Mouse (Mus musculus): ENCODE measurements around the gene Epb41l5. TPM values are rescaled to one million over a fixed set of nuclear protein-coding genes. Genes with fewer than 3 reads are reported as not detected.

Epb41l5 gene
- polyA plus RNA-seq, 1 experiment from 2014 or later: 16.8 TPM

- ATAC-seq (no peak), DNase-seq (ENCODE audit: low spot score) (no peak)
- Histone ChIP-seq H3K4me3 (ENCODE audit: low read depth, low read length) (no peak overlapping the region), H3K36me3 (ENCODE audit: control insufficient read depth, insufficient read depth, low read length) (peaks cover 6% of the 10 kb centered on the region; the same call in 1 of the 2 replicates), H3K27ac (ENCODE audit: low read depth, low read length) (no peak overlapping the region), H3K4me1 (ENCODE audit: control insufficient read depth, insufficient read depth, low read length) (no peaks in the 10 kb centered on the region), H3K9ac (ENCODE audit: low read length) (no peak overlapping the region), H3K27me3 (replicated peaks; ENCODE audit: control insufficient read depth, insufficient read depth, low read length) (no peaks in the 10 kb centered on the region), H3K4me2 (ENCODE audit: low read length) (no peak overlapping the region), H3K9me3 (replicated peaks; ENCODE audit: control insufficient read depth, low read length) (no peaks in the 10 kb centered on the region)
- 91% methylated on average over 4 of the region's 4 CpGs for WGBS
Measured at GRCm38 (mm10) chr1:119557641-119558395, 91.0 kb downstream of the Epb41l5 start.

GRCm38 (mm10) chr1:119555651-119556050 is 93.1 kb downstream of the Epb41l5 start:
- ATAC-seq (no peak), DNase-seq (ENCODE audit: low spot score) (no peak)
- no peak overlapping the region for H3K4me2 ChIP-seq (ENCODE audit: low read length)
- H3K4me1 ChIP-seq (ENCODE audit: control insufficient read depth, insufficient read depth, low read length): no peaks in the 10 kb centered on the region
- no peaks in the 10 kb centered on the region for H3K27me3 ChIP-seq (replicated peaks; ENCODE audit: control insufficient read depth, insufficient read depth, low read length)
- peaks cover 12% of the 10 kb centered on the region; the same call in 1 of the 2 replicates for H3K36me3 ChIP-seq (ENCODE audit: control insufficient read depth, insufficient read depth, low read length)
- H3K9me3 ChIP-seq (replicated peaks; ENCODE audit: control insufficient read depth, low read length): no peaks in the 10 kb centered on the region
- H3K27ac ChIP-seq (ENCODE audit: low read depth, low read length): no peak overlapping the region
- WGBS: 84% methylated on average over 5 of the region's 5 CpGs
- no peak overlapping the region for H3K9ac ChIP-seq (ENCODE audit: low read length)
- no peak overlapping the region for H3K4me3 ChIP-seq (ENCODE audit: low read depth, low read length)

- no peaks in the 10 kb centered on the region for H3K4me1 ChIP-seq (ENCODE audit: control insufficient read depth, insufficient read depth, low read length)
- no peaks in the 10 kb centered on the region for H3K27me3 ChIP-seq (replicated peaks; ENCODE audit: control insufficient read depth, insufficient read depth, low read length)
- ATAC-seq (no peak), DNase-seq (ENCODE audit: low spot score) (no peak)
- no peaks in the 10 kb centered on the region for H3K9me3 ChIP-seq (replicated peaks; ENCODE audit: control insufficient read depth, low read length)
- no peak overlapping the region for H3K27ac ChIP-seq (ENCODE audit: low read depth, low read length)
- H3K9ac ChIP-seq (ENCODE audit: low read length): no peak overlapping the region
- peaks cover 25% of the 10 kb centered on the region; the same call in 1 of the 2 replicates for H3K36me3 ChIP-seq (ENCODE audit: control insufficient read depth, insufficient read depth, low read length)
- 100% methylated on average over 1 of the region's 1 CpGs for WGBS
- no peak overlapping the region for H3K4me2 ChIP-seq (ENCODE audit: low read length)
- no peak overlapping the region for H3K4me3 ChIP-seq (ENCODE audit: low read depth, low read length)
Measured at GRCm38 (mm10) chr1:119551651-119552050, 97.1 kb downstream of the Epb41l5 start.

GRCm38 (mm10) chr1:119550064-119550463 is 98.7 kb downstream of the Epb41l5 start:
- WGBS: 100% methylated on average over 2 of the region's 2 CpGs
- Histone ChIP-seq H3K4me2 (ENCODE audit: low read length) (no peak overlapping the region), H3K27ac (ENCODE audit: low read depth, low read length) (no peak overlapping the region), H3K9me3 (replicated peaks; ENCODE audit: control insufficient read depth, low read length) (no peaks in the 10 kb centered on the region), H3K27me3 (replicated peaks; ENCODE audit: control insufficient read depth, insufficient read depth, low read length) (no peaks in the 10 kb centered on the region), H3K36me3 (ENCODE audit: control insufficient read depth, insufficient read depth, low read length) (peaks cover 31% of the 10 kb centered on the region; the same call in 1 of the 2 replicates), H3K4me1 (ENCODE audit: control insufficient read depth, insufficient read depth, low read length) (no peaks in the 10 kb centered on the region), H3K9ac (ENCODE audit: low read length) (no peak overlapping the region), H3K4me3 (ENCODE audit: low read depth, low read length) (no peak overlapping the region)
- ATAC-seq (no peak), DNase-seq (ENCODE audit: low spot score) (no peak)

GRCm38 (mm10) chr1:119549327-119549689 is 99.5 kb downstream of the Epb41l5 start:
- no peak for ATAC-seq
- H3K27ac ChIP-seq (ENCODE audit: low read depth, low read length): no peak overlapping the region
- WGBS: 93% methylated on average over 7 of the region's 7 CpGs
- H3K36me3 ChIP-seq (ENCODE audit: control insufficient read depth, insufficient read depth, low read length): peaks cover 35% of the 10 kb centered on the region; the same call in 1 of the 2 replicates
- no peak overlapping the region for H3K9ac ChIP-seq (ENCODE audit: low read length)
- H3K27me3 ChIP-seq (replicated peaks; ENCODE audit: control insufficient read depth, insufficient read depth, low read length): no peaks in the 10 kb centered on the region
- H3K9me3 ChIP-seq (replicated peaks; ENCODE audit: control insufficient read depth, low read length): no peaks in the 10 kb centered on the region
- H3K4me2 ChIP-seq (ENCODE audit: low read length): no peak overlapping the region
- no peaks in the 10 kb centered on the region for H3K4me1 ChIP-seq (ENCODE audit: control insufficient read depth, insufficient read depth, low read length)
- no peak overlapping the region for H3K4me3 ChIP-seq (ENCODE audit: low read depth, low read length)
- DNase-seq (ENCODE audit: low spot score): no peak

DNA sequence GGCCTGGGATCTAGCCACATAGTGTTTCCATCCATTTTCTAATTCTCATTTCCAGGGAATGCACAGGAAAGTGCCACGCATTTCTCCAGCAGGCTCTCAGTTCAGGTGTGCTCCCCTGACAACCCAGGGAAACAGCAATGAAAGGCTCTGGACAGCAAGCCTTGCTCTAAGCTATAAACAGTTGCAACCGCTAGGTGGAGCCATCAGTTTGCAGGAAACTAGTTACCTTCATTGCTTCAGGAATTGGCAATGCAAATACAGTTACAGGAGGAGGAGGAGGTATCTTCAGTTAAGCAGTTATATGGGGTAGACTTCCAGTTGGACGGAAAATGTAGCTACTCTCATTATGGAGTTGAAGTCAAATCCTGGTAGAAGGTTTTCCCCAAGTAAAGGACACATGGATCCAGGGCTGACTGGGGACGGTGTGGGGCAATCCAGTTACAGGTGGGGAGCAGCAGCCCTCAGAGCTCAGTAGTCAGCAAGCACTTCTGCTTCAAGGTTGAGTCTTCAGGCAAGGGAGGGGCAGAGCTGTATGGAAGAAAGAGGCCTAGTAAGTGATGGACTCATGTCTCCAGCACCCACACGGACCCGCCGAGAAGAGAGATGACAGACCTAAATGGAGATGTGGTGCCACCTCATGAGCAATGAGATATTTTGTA is 100.0 kb downstream of the Epb41l5 start:
- peak; percentile 65; the same call in 1 of the 2 replicates for ATAC-seq
- peak; percentile 92 for DNase-seq (ENCODE audit: low spot score)
- no peaks in the 10 kb centered on the region for H3K9me3 ChIP-seq (replicated peaks; ENCODE audit: control insufficient read depth, low read length)
- H3K27ac ChIP-seq (ENCODE audit: low read depth, low read length): no peak overlapping the region
- peaks cover 32% of the 10 kb centered on the region; the same call in 1 of the 2 replicates for H3K36me3 ChIP-seq (ENCODE audit: control insufficient read depth, insufficient read depth, low read length)
- H3K4me1 ChIP-seq (ENCODE audit: control insufficient read depth, insufficient read depth, low read length): no peaks in the 10 kb centered on the region
- H3K27me3 ChIP-seq (replicated peaks; ENCODE audit: control insufficient read depth, insufficient read depth, low read length): no peaks in the 10 kb centered on the region
- H3K9ac ChIP-seq (ENCODE audit: low read length): no peak overlapping the region
- WGBS: 70% methylated on average over 7 of the region's 7 CpGs
- no peak overlapping the region for H3K4me2 ChIP-seq (ENCODE audit: low read length)
- no peak overlapping the region for H3K4me3 ChIP-seq (ENCODE audit: low read depth, low read length)

DNA sequence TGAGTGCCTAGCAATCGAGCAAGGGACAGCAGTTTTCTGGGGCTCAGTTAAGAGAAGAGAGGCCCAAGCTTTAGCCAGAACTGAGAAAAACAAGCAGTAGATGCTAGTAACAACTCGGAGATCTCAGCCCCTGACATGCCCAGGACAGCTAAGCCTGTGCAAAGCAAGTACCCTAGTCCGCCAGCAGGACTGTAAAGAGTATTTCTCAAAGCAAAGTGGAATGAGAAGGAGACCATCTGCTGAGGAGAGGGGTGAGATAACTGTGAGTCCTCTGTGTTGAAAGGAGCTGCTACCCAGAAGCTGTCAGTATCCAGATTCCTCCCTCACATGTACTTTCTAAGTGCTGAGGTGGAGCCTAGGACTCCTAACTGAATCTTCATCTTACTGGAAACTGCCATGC is 102.3 kb downstream of the Epb41l5 start:
- WGBS: 86% methylated on average over 3 of the region's 3 CpGs
- ATAC-seq (no peak), DNase-seq (ENCODE audit: low spot score) (no peak)
- H3K36me3 ChIP-seq (ENCODE audit: control insufficient read depth, insufficient read depth, low read length): peaks cover 26% of the 10 kb centered on the region; the same call in 1 of the 2 replicates
- no peak overlapping the region for H3K27ac ChIP-seq (ENCODE audit: low read depth, low read length)
- H3K4me1 ChIP-seq (ENCODE audit: control insufficient read depth, insufficient read depth, low read length): no peaks in the 10 kb centered on the region
- H3K9ac ChIP-seq (ENCODE audit: low read length): no peak overlapping the region
- H3K4me3 ChIP-seq (ENCODE audit: low read depth, low read length): no peak overlapping the region
- H3K4me2 ChIP-seq (ENCODE audit: low read length): no peak overlapping the region
- H3K9me3 ChIP-seq (replicated peaks; ENCODE audit: control insufficient read depth, low read length): no peaks in the 10 kb centered on the region
- H3K27me3 ChIP-seq (replicated peaks; ENCODE audit: control insufficient read depth, insufficient read depth, low read length): no peaks in the 10 kb centered on the region

DNA sequence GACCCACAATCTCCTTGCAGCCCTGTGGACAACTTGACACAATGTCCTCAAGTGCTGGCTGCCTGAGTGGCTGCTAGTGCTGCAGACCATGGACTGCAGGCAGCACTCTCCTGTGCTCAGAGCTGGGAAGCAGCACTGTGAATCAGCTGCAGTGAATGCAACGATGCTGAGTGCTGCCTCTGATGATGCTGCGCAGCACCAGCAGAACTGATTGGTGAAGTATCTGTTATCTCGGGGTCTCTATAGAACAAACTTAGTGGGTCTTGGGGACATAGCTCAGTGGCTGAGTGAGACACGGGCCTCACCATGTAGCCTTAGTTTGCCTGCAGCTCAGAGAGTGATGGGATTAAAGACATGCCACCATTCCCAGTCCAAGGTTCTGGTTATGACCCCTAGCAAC is 103.1 kb downstream of the Epb41l5 start:
- H3K36me3 ChIP-seq (ENCODE audit: control insufficient read depth, insufficient read depth, low read length): peaks cover 26% of the 10 kb centered on the region; the same call in 1 of the 2 replicates
- 95% methylated on average over 4 of the region's 4 CpGs for WGBS
- ATAC-seq (no peak), DNase-seq (ENCODE audit: low spot score) (no peak)
- no peaks in the 10 kb centered on the region for H3K27me3 ChIP-seq (replicated peaks; ENCODE audit: control insufficient read depth, insufficient read depth, low read length)
- H3K4me1 ChIP-seq (ENCODE audit: control insufficient read depth, insufficient read depth, low read length): no peaks in the 10 kb centered on the region
- H3K27ac ChIP-seq (ENCODE audit: low read depth, low read length): no peak overlapping the region
- H3K9ac ChIP-seq (ENCODE audit: low read length): no peak overlapping the region
- no peak overlapping the region for H3K4me2 ChIP-seq (ENCODE audit: low read length)
- no peak overlapping the region for H3K4me3 ChIP-seq (ENCODE audit: low read depth, low read length)
- H3K9me3 ChIP-seq (replicated peaks; ENCODE audit: control insufficient read depth, low read length): no peaks in the 10 kb centered on the region

- no peak overlapping the region for H3K27ac ChIP-seq (ENCODE audit: low read depth, low read length)
- no peaks in the 10 kb centered on the region for H3K27me3 ChIP-seq (replicated peaks; ENCODE audit: control insufficient read depth, insufficient read depth, low read length)
- DNase-seq (ENCODE audit: low spot score) (no peak), ATAC-seq (no peak)
- peaks cover 25% of the 10 kb centered on the region; the same call in 1 of the 2 replicates for H3K36me3 ChIP-seq (ENCODE audit: control insufficient read depth, insufficient read depth, low read length)
- no peak overlapping the region for H3K4me3 ChIP-seq (ENCODE audit: low read depth, low read length)
- H3K9me3 ChIP-seq (replicated peaks; ENCODE audit: control insufficient read depth, low read length): no peaks in the 10 kb centered on the region
- H3K4me2 ChIP-seq (ENCODE audit: low read length): no peak overlapping the region
- 88% methylated on average over 2 of the region's 2 CpGs for WGBS
- no peaks in the 10 kb centered on the region for H3K4me1 ChIP-seq (ENCODE audit: control insufficient read depth, insufficient read depth, low read length)
- no peak overlapping the region for H3K9ac ChIP-seq (ENCODE audit: low read length)
Measured at GRCm38 (mm10) chr1:119545164-119545563, 103.6 kb downstream of the Epb41l5 start.
